Mouse (Mus musculus): Measurements from ENCODE around the gene Clrn3. TPM values are rescaled to one million over a fixed set of nuclear protein-coding genes. Genes with fewer than 3 reads are reported as not detected.

The Clrn3 gene
- polyA plus RNA-seq, 1 experiment from 2014 or later = 17.3 TPM

- peaks cover 7% of the 10 kb centered on the region; the same call in 1 of the 2 replicates for H3K4me1 ChIP-seq (ENCODE audit: insufficient read depth, low read length)
- H3K36me3 ChIP-seq (ENCODE audit: insufficient read depth, low read length) = no peaks in the 10 kb centered on the region
- H3K4me3 ChIP-seq (ENCODE audit: low read length) = peak overlapping the region; percentile 65
- peaks cover 13% of the 10 kb centered on the region for H3K27me3 ChIP-seq (ENCODE audit: insufficient read depth, low read length)
- H3K27ac ChIP-seq (ENCODE audit: low read length) = no peak overlapping the region
- peak; percentile 73 for ATAC-seq (ENCODE audit: low FRiP score, low TSS enrichment)
- H3K9ac ChIP-seq (replicated peaks; ENCODE audit: low read length) = peak overlapping the region; percentile 67
- peak overlapping the region; percentile 98 for H3K4me2 ChIP-seq (replicated peaks; ENCODE audit: low read depth, low read length)
- under 1% methylated on average over 71 of the region's 71 CpGs for WGBS
- H3K9me3 ChIP-seq (ENCODE audit: low read length) = no peaks in the 10 kb centered on the region
Observed at GRCm38 (mm10) chr7:135537948-135538741, 9.7 kb upstream of the Clrn3 start.

DNA sequence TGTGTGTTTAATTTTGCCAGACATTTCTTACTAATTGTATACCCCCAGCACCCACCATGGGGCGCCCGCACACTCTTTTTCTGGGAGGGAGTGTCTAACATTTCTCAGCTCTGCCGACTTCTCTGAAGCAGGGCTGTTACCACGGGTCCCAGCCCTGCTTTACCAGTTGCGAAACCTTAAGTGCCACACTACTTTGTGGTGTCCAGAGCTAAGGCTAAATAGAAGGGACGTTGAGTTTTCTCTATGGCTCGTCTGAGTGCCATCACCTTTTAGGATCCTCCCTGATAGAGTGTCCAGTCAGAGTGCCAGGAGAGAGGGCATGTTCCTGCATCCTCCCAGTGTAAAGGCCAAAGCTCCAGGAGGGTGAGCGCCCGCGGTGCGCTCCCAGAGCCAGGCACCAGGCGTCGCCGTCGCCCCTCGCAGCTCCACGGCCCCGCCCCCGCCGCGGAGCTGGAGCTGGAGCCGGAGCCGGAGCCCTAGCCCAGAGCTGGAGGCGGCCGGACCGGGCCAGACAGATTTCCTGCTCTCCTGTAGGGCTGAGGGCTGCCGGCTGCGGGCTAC lies 9.0 kb upstream of the Clrn3 start, which contains the start of gene Ptpre:
Ptpre (plus strand) TSS at position 141 of the 561 bp plus-strand sequence.
- Histone ChIP-seq H3K4me2 (replicated peaks; ENCODE audit: low read depth, low read length) (peak within 1 kb of the TSS; percentile 98), H3K36me3 (ENCODE audit: insufficient read depth, low read length) (no peaks in the 10 kb centered on the region), H3K9me3 (ENCODE audit: low read length) (no peaks in the 10 kb centered on the region), H3K4me3 (ENCODE audit: low read length) (peak within 1 kb of the TSS; percentile 65), H3K9ac (replicated peaks; ENCODE audit: low read length) (peak within 1 kb of the TSS; percentile 67), H3K27me3 (ENCODE audit: insufficient read depth, low read length) (peaks cover 13% of the 10 kb centered on the region), H3K27ac (ENCODE audit: low read length) (no peak within 1 kb of the TSS), H3K4me1 (ENCODE audit: insufficient read depth, low read length) (peaks cover 7% of the 10 kb centered on the region; the same call in 1 of the 2 replicates)
- ATAC-seq (ENCODE audit: low FRiP score, low TSS enrichment) = peak; percentile 96
- WGBS = 4% methylated on average over 28 of the region's 28 CpGs

- Histone ChIP-seq H3K27me3 (ENCODE audit: insufficient read depth, low read length) (peaks cover 13% of the 10 kb centered on the region), H3K36me3 (ENCODE audit: insufficient read depth, low read length) (no peaks in the 10 kb centered on the region), H3K4me2 (replicated peaks; ENCODE audit: low read depth, low read length) (no peak overlapping the region), H3K27ac (ENCODE audit: low read length) (no peak overlapping the region), H3K4me1 (ENCODE audit: insufficient read depth, low read length) (peaks cover 7% of the 10 kb centered on the region; the same call in 1 of the 2 replicates), H3K4me3 (ENCODE audit: low read length) (no peak overlapping the region), H3K9ac (replicated peaks; ENCODE audit: low read length) (no peak overlapping the region), H3K9me3 (ENCODE audit: low read length) (no peaks in the 10 kb centered on the region)
- WGBS = 83% methylated on average over 3 of the region's 3 CpGs
- no peak for ATAC-seq (ENCODE audit: low FRiP score, low TSS enrichment)
Observed at GRCm38 (mm10) chr7:135535908-135536307, 7.5 kb upstream of the Clrn3 start.

- no peak for ATAC-seq (ENCODE audit: low FRiP score, low TSS enrichment)
- WGBS = 37% methylated on average over 2 of the region's 2 CpGs
Observed at GRCm38 (mm10) chr7:135534548-135535189, 6.2 kb upstream of the Clrn3 start.

DNA sequence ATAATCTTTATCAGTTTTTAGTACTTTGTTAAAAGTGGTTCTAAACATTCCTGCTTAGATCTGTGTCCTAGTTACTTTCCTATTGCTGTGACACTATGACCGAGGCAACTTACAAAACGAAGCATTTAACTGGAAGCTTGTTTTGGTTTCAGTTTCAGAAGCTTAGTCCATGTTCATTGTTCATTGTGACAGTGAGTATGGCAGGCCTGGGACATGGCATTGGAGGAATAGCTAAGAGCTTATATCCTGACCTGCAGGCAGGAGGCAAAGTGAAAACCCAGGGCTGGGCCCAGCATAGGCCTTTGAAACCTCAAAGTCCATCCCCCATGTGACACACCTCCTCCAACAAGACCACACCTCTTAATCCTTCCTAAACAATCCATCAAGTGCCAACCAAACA lies 614 bp upstream of the Clrn3 start:
- WGBS = 93% methylated on average over 2 of the region's 2 CpGs

More at GRCm38 (mm10) chr7:135534548-135535189, 6.2 kb upstream of the Clrn3 start:
- H3K4me1 ChIP-seq (ENCODE audit: insufficient read depth, low read length) = peaks cover 7% of the 10 kb centered on the region; the same call in 1 of the 2 replicates
- H3K9me3 ChIP-seq (ENCODE audit: low read length) = no peaks in the 10 kb centered on the region
- no peak overlapping the region for H3K27ac ChIP-seq (ENCODE audit: low read length)
- peaks cover 13% of the 10 kb centered on the region for H3K27me3 ChIP-seq (ENCODE audit: insufficient read depth, low read length)
- no peak overlapping the region for H3K4me3 ChIP-seq (ENCODE audit: low read length)
- no peak overlapping the region for H3K4me2 ChIP-seq (replicated peaks; ENCODE audit: low read depth, low read length)
- H3K9ac ChIP-seq (replicated peaks; ENCODE audit: low read length) = no peak overlapping the region
- no peaks in the 10 kb centered on the region for H3K36me3 ChIP-seq (ENCODE audit: insufficient read depth, low read length)

DNA sequence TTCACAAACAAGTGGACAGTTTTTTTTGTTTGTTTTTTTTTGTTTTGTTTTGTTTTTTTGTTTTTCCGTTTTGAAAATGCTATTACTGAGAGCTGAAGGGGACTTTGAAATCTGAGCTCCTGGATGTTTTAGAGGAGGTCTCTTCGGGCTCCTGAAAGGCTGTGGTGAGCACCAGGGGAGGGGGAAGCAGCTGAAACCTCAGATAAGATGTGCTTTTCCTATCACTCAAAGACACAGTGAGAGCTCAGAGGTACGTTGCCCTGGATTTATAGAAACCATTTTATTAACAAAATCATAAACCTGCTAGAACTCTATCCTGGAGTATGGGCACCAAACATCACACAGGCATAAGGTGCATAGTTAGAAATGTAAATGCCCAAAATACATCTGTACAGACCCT lies 1.3 kb downstream of the Clrn3 start:
- Histone ChIP-seq H3K4me3 (ENCODE audit: low read length) (peak overlapping the region; percentile 17), H3K4me2 (replicated peaks; ENCODE audit: low read depth, low read length) (no peak overlapping the region; the same call in 1 of the 2 replicates), H3K9me3 (ENCODE audit: low read length) (no peaks in the 10 kb centered on the region), H3K36me3 (ENCODE audit: insufficient read depth, low read length) (no peaks in the 10 kb centered on the region), H3K4me1 (ENCODE audit: insufficient read depth, low read length) (peaks cover 22% of the 10 kb centered on the region), H3K27me3 (ENCODE audit: insufficient read depth, low read length) (no peaks in the 10 kb centered on the region), H3K27ac (ENCODE audit: low read length) (no peak overlapping the region), H3K9ac (replicated peaks; ENCODE audit: low read length) (no peak overlapping the region)
- 38% methylated on average over 3 of the region's 3 CpGs for WGBS
- no peak for ATAC-seq (ENCODE audit: low FRiP score, low TSS enrichment)

More for the DNA sequence above, 614 bp upstream of the Clrn3 start:
- no peak overlapping the region for H3K4me3 ChIP-seq (ENCODE audit: low read length)
- ATAC-seq (ENCODE audit: low FRiP score, low TSS enrichment) = no peak
- no peak overlapping the region for H3K9ac ChIP-seq (replicated peaks; ENCODE audit: low read length)
- no peaks in the 10 kb centered on the region for H3K9me3 ChIP-seq (ENCODE audit: low read length)
- H3K36me3 ChIP-seq (ENCODE audit: insufficient read depth, low read length) = no peaks in the 10 kb centered on the region
- H3K4me2 ChIP-seq (replicated peaks; ENCODE audit: low read depth, low read length) = no peak overlapping the region
- peaks cover 8% of the 10 kb centered on the region; the same call in 1 of the 2 replicates for H3K4me1 ChIP-seq (ENCODE audit: insufficient read depth, low read length)
- no peaks in the 10 kb centered on the region for H3K27me3 ChIP-seq (ENCODE audit: insufficient read depth, low read length)
- H3K27ac ChIP-seq (ENCODE audit: low read length) = no peak overlapping the region

DNA sequence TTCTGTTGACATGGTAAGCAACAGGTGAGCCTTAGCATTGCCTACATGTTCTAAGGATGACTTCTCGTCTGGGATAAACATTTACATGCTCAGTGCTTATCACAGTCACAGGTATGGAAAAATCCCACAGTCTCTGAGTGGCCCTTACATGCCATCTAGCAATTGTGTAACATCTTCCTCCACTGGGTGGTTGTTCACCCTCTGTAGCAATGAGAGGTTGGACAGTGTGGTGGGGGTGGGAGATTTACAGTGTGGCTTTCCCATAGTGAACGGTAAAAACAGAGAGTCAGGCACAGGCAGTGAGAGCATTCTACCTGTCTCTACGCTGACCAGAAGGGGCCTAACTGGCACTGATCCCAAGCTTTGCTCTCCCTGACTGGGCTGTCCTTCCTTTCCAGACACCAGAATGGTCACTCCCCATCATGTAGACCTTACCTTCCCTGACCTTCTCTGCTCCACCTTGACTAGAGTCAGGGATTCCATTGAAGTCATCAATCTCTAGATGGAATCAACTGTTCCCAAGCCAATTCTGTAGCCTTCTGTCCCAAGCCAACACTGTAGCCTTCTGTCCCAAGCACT lies 1.8 kb downstream of the Clrn3 start:
- ATAC-seq (ENCODE audit: low FRiP score, low TSS enrichment) = no peak
- no peaks in the 10 kb centered on the region for H3K36me3 ChIP-seq (ENCODE audit: insufficient read depth, low read length)
- H3K27me3 ChIP-seq (ENCODE audit: insufficient read depth, low read length) = no peaks in the 10 kb centered on the region
- H3K9ac ChIP-seq (replicated peaks; ENCODE audit: low read length) = no peak overlapping the region
- no peaks in the 10 kb centered on the region for H3K9me3 ChIP-seq (ENCODE audit: low read length)
- no peak overlapping the region for H3K27ac ChIP-seq (ENCODE audit: low read length)
- no peak overlapping the region; the same call in 1 of the 2 replicates for H3K4me2 ChIP-seq (replicated peaks; ENCODE audit: low read depth, low read length)
- H3K4me1 ChIP-seq (ENCODE audit: insufficient read depth, low read length) = peaks cover 27% of the 10 kb centered on the region
- H3K4me3 ChIP-seq (ENCODE audit: low read length) = peak overlapping the region; percentile 17
- 80% methylated on average over 3 of the region's 3 CpGs for WGBS

- 35% methylated on average over 6 of the region's 6 CpGs for WGBS
- H3K27ac ChIP-seq (ENCODE audit: low read length) = peak overlapping the region; percentile 27; the same call in 1 of the 2 replicates
- H3K9me3 ChIP-seq (ENCODE audit: low read length) = no peaks in the 10 kb centered on the region
- no peaks in the 10 kb centered on the region for H3K27me3 ChIP-seq (ENCODE audit: insufficient read depth, low read length)
- peak; percentile 44; the same call in 1 of the 2 replicates for ATAC-seq (ENCODE audit: low FRiP score, low TSS enrichment)
- no peak overlapping the region for H3K4me2 ChIP-seq (replicated peaks; ENCODE audit: low read depth, low read length)
- H3K4me1 ChIP-seq (ENCODE audit: insufficient read depth, low read length) = peaks cover 33% of the 10 kb centered on the region
- no peak overlapping the region for H3K9ac ChIP-seq (replicated peaks; ENCODE audit: low read length)
- H3K4me3 ChIP-seq (ENCODE audit: low read length) = no peak overlapping the region
- H3K36me3 ChIP-seq (ENCODE audit: insufficient read depth, low read length) = no peaks in the 10 kb centered on the region
Observed at GRCm38 (mm10) chr7:135524424-135524967, 4.0 kb downstream of the Clrn3 start.

GRCm38 (mm10) chr7:135523981-135524380 lies 4.5 kb downstream of the Clrn3 start:
- H3K27me3 ChIP-seq (ENCODE audit: insufficient read depth, low read length) = no peaks in the 10 kb centered on the region
- H3K36me3 ChIP-seq (ENCODE audit: insufficient read depth, low read length) = no peaks in the 10 kb centered on the region
- H3K4me3 ChIP-seq (ENCODE audit: low read length) = no peak overlapping the region
- H3K9ac ChIP-seq (replicated peaks; ENCODE audit: low read length) = no peak overlapping the region
- peaks cover 33% of the 10 kb centered on the region for H3K4me1 ChIP-seq (ENCODE audit: insufficient read depth, low read length)
- 0 out of 2 replicates have a peak overlapping the region, but pooled peaks have one; percentile 9 for H3K4me2 ChIP-seq (replicated peaks; ENCODE audit: low read depth, low read length)
- peak overlapping the region; percentile 27; the same call in 1 of the 2 replicates for H3K27ac ChIP-seq (ENCODE audit: low read length)
- 5% methylated on average over 4 of the region's 4 CpGs for WGBS
- H3K9me3 ChIP-seq (ENCODE audit: low read length) = no peaks in the 10 kb centered on the region
- peak; percentile 60 for ATAC-seq (ENCODE audit: low FRiP score, low TSS enrichment)

Data from kidney, embryonic 16.5 days (tissue).